Mouse (Mus musculus): ENCODE data around the gene Gnb5.

The Gnb5 gene

DNA sequence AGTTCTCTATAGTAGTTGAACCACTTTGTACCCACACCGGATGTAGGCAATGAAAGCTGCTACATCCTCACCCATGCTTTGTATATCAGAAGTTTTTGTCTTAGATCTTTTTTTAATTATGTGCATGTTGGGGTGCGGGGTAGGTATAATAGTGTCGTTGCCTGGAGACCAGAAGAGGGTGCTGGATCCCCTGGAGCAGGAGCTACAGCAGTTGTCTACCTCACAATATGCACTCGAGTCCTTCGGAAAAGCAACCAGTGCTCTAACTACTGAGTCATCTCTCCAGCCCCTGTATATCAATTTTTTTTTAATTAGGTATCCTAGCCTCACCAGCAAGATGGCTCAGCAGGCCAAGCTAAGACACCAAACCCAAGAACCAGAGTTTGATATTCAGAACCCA is 927 bp downstream of the Gnb5 start:
- DNase-seq: no peak

- DNase-seq: no peak
Measured at GRCm38 (mm10) chr9:75308621-75309020, 2.5 kb downstream of the Gnb5 start.

DNA sequence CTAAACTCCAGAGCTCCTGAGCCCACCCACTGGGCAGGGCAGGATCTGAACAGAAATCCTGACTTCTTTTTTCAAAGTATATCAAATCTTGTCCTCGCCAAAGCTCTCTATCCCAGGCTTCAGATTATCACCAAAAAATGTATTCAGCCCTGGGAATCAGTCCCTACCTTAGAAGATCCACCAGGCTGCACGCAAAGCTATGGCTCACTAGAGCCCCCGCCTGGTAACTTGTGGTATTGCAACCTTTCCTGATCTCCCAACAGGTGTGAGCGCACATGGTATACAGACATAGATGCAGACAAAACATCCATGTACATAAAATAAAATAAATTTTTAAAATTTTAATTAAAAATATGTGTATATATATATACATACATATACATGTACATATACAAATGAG is 5.9 kb downstream of the Gnb5 start:
- DNase-seq: peak; percentile 87

DNA sequence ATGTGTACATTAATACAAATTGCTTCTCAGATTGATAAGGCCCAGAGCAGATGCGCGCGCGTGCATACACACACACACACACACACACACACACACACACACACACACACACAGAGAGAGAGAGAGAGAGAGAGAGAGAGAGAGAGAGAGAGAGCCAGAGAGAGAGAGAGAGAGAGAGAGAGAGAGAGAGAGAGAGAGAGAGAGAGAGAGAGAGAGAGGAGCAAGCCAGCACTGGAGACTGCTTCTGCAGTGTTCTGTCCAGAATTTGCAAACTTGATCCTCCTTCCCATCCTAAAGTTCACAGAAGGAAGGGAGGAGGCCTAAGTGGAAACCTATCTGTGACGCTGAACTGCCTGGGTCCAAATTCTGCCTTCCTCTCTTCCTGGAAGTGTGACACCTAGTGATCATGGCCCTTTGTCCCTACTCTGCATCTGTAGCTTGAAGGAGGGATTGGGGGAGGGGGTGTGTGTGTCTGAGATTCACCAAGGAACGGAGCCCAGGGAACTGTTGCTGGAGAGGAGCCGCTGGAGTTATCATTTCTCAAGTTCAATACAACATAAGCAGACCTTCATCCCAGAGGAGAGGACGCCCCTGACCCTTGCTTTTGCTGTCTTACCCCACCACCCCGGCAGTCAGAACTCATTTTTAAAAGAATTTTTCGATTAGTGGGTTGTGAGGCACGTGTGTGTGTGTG is 7.2 kb downstream of the Gnb5 start:
- no peak for DNase-seq

DNA sequence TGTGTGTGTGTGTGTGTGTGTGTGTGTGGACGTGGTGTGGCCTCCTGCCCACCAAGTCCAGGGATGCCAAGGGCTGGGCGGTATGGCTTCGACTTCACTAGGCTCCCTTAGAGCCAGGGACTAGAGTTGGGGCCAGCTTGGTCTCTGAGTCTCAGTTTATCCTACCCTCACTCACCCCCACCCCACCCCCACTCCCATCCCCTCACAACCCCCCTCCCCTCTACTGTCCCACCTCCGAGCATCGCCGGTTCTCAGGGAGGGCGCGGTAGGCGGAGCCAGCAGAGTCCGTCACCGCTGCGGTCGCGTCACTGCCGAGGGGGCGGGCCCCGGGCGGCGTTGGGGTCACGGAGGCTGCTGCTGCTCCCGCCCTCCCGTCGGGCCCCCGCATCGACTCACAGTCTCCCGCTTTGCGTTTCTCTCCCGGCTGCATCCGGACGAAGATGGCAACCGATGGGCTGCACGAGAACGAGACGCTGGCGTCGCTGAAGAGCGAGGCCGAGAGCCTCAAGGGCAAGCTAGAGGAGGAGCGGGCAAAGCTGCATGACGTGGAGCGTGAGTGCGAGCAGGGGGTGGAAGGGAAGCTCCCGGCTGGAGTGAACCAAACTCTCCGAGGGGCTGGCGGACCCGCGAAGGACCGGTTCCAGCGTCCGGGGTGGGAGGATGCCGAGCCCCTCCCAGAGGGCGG is 7.9 kb downstream of the Gnb5 start:
- peak; percentile 77 for DNase-seq

- DNase-seq: no peak
Measured at GRCm38 (mm10) chr9:75314517-75315105, 8.5 kb downstream of the Gnb5 start.

DNA sequence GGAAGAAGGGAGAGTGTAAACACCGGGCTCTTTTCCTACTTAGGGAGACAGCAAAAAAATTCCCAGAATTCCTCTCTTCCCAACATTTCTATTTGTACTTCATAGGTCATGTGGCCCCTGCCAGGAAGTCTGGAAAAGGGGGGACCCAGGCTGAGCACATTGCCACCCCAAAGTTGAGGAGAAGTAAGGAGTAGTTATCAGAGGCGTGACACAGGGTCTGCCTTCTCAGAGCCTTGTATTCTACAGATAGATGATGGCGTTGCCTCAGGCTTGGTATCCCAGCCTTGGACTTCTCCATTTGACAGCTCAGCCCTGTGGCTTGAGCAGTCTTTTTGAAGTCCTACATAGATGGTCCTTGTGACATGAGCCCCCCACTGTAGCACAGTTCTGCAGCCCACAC is 9.2 kb downstream of the Gnb5 start:
- DNase-seq: no peak

- no peak for DNase-seq
Measured at GRCm38 (mm10) chr9:75316771-75317170, 10.7 kb downstream of the Gnb5 start.

- DNase-seq: no peak
Measured at GRCm38 (mm10) chr9:75318196-75318595, 12.1 kb downstream of the Gnb5 start.

DNA sequence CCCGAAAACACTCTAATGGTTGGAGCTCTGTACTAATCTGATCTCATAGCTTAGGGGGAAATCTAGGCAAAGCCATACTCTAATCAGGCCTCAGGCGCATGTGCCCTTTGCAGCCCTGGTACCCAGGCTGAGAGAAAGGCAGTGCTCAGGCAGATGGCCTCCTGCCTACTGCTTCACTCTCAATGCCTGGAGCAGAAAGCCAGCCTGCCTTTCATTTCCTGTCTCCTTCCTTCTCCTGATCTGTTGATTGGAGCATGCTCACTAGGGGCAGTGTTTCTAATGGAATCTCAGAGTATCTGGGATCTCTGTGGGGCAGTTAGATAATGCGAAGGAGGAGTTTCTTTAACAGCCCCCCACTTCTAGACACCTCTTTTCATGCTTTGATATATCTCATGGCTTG is 13.3 kb downstream of the Gnb5 start:
- DNase-seq: no peak

DNA sequence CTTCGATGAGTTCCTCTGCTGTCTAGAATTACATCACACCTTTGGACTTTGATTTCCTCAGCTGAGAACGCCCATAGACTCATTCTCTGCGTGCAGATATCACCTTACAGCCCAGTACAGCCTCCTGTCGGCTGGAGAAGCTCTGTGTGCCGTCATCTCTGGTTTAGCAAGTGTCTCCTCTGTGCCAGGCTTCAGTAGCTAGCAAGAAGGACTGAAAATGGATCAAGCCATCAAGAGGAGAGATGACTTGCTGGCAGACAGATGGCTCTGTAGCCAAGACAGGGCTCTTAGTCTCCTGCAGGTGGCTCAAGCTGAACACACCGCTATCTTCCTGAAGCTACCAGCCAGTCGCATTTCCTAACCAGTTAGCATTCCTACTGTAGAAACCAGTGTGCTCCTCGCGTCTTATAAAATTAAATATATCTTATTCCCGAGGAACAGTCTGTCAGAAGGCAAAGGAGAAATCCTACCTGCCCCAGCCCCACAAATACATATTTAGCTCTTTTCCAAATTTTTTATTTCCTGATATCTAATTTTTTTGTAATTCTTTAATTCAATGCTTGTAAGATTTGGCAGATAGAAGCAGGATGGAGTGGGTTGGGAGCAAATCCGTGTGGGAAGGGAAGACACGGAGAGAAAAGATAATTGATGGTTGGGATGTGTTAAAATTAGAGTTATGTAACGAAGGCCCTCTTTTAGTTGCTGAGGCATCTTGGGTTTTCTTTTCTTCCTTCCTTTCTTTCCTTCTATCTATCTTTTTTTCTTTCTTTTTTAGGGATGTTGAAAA is 16.2 kb downstream of the Gnb5 start:
- DNase-seq: no peak

- DNase-seq: no peak
Measured at GRCm38 (mm10) chr9:75328047-75328446, 22.0 kb downstream of the Gnb5 start.

GRCm38 (mm10) chr9:75330821-75331220 is 24.7 kb downstream of the Gnb5 start:
- no peak for DNase-seq

GRCm38 (mm10) chr9:75334440-75334839 is 28.4 kb downstream of the Gnb5 start:
- no peak for DNase-seq

DNA sequence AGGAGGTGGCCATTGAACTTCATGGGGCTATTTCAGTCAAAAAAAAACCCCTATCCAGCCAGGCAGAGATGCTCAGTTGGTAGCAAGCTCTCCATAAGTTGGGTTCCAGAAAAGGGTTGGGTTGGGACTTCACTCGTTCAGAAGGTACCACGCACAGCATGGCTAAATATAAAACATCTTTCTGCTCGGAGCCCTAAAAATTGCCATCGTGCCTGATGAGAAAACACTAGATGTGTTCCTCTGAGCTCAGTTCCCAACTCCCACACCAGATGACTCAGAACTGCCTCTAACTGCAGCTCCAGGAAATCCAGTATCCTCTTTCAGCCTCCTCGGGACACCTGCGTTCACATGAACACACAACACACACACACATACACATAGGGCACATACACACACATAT is 31.9 kb downstream of the Gnb5 start:
- DNase-seq: no peak

- DNase-seq: no peak
Measured at GRCm38 (mm10) chr9:75342433-75342832, 36.3 kb downstream of the Gnb5 start.

DNA sequence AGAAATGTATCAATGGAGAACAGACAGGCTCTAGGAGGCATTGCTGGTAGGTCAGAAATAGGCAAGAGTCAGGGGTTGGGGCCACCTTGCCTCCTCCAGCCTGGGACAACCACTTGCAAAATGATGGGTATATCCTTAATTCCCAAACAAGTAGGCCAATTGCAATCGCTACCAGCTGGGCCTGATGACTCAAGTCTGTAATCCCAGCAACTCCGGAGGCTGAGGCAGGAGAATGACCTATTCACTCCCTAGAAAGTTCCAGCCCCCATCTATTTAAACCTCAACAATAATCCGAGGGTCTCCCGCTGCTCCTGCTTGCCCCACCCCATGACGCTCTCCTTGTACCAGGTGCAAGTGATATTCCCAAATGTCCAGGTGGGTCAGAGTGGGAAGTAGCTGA is 41.4 kb downstream of the Gnb5 start, which contains the start of gene Bcl2l10:
Gene Bcl2l10 (plus strand): TSS at position 301 of the 400 bp plus-strand sequence.
- DNase-seq: no peak

GRCm38 (mm10) chr9:75348066-75348465 is 42.0 kb downstream of the Gnb5 start:
- no peak for DNase-seq

- DNase-seq: no peak
Measured at GRCm38 (mm10) chr9:75348641-75349040, 42.6 kb downstream of the Gnb5 start.

DNA sequence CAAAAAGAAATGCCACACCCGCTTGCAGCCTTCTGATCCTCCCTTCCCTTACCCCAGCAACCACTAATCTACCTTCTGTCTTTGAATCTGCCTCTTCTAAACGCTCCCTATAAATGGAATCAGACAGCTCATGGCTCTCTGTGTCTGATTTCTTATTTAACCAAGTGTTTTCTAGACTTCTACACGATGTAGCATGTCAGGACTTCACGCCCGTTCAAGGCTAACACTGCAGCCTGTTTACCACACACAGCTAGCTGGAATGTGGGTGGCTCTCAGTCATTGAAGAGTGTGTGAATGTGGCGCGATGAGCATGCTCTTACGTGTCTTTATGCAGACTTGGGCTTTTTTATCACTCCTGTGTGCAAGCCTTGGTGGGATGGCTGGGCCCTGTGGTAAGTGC is 47.0 kb downstream of the Gnb5 start:
- DNase-seq: no peak

- no peak for DNase-seq
Measured at GRCm38 (mm10) chr9:75355783-75356182, 49.7 kb downstream of the Gnb5 start.

GRCm38 (mm10) chr9:75357087-75357654 is 51.1 kb downstream of the Gnb5 start:
- DNase-seq: no peak

DNA sequence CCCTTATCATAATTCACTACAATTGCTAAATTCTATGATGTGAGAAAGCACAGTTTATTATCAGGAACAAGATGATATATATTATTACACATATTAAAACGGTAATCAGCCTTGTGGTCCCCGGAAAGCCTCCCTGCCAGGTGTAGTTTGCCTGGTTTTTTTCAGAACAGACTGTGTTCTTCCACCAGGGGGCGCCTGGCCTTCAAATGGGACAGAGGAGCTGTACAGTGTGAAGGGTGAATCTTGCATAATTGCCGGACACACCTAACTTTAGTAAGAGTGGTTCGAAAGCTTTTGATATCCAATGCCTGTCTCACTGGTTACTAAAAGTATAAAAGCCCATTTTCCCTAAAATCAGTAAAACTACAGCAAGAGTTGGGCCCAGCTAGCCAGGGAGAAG is 55.6 kb downstream of the Gnb5 start:
- peak; percentile 90 for DNase-seq

All from lung, postnatal 14 days (tissue).